ENCODE assay signal across 9 mouse cellular contexts in genomic region chr8:70605871-70606779, GRCm38 (mm10). TPM values are rescaled to one million over a fixed set of nuclear protein-coding genes. Genes with fewer than 3 reads are reported as not detected.
DNase-seq lines count a peak whose midpoint lies in the region; ATAC-seq and TF ChIP-seq lines count a peak whose summit lies in the region.
"Had no signal": no experiment of that assay in that cellular context is flagged by ENCODE, and none has a peak within 500 bp of the region (broad histone marks: within the 10 kb centered on the region; RNA-seq: fewer than 3 reads in every experiment).

No protein-coding gene starts in this region.

- H3K9me3 ChIP-seq in heart, embryonic 16.5 days (replicated peaks; ENCODE audit: control insufficient read depth, low read length): no peaks in the 10 kb centered on the region
- no peaks in the 10 kb centered on the region for H3K9me3 ChIP-seq in E14TG2a.4 (ENCODE audit: low read length)
- H3K9me3 ChIP-seq in embryonic facial prominence, embryonic 13.5 days: no peaks in the 10 kb centered on the region
- H3K9me3 ChIP-seq in liver, embryonic 15.5 days (replicated peaks): no peaks in the 10 kb centered on the region

- ATAC-seq in heart, embryonic 16.5 days (replicated peaks; ENCODE audit: extremely low read depth, insufficient read depth, low FRiP score): no peak
- ATAC-seq in embryonic facial prominence, embryonic 13.5 days (ENCODE audit: insufficient number of reproducible peaks, insufficient read depth, low FRiP score, low TSS enrichment, low read depth): no peak
- ATAC-seq in liver, embryonic 15.5 days (ENCODE audit: insufficient read depth): no peak

- no peaks in the 10 kb centered on the region for H3K27me3 ChIP-seq in heart, embryonic 16.5 days (ENCODE audit: control insufficient read depth, insufficient read depth, low read length)
- H3K27me3 ChIP-seq in E14TG2a.4 (ENCODE audit: insufficient read depth, low read length): peaks cover 3% of the 10 kb centered on the region
- 0 out of 2 replicates have a peak, but pooled peaks cover 2% of the 10 kb centered on the region for H3K27me3 ChIP-seq in embryonic facial prominence, embryonic 13.5 days
- peaks cover 16% of the 10 kb centered on the region for H3K27me3 ChIP-seq in liver, embryonic 15.5 days

- H3K9ac ChIP-seq in heart, embryonic 16.5 days (ENCODE audit: low read length): no peak overlapping the region
- H3K9ac ChIP-seq in embryonic facial prominence, embryonic 13.5 days: peak overlapping the region; percentile 90; the same call in 1 of the 2 replicates
- H3K9ac ChIP-seq in liver, embryonic 15.5 days: no peak overlapping the region

- no peak for TF ChIP-seq CTCF in E14TG2a.4 (conservative IDR thresholded peaks at IDR 0.05; ENCODE audit: low read length)

- H3K27ac ChIP-seq in heart, embryonic 16.5 days (ENCODE audit: low read length): no peak overlapping the region
- H3K27ac ChIP-seq in embryonic facial prominence, embryonic 13.5 days: no peak overlapping the region
- no peak overlapping the region for H3K27ac ChIP-seq in liver, embryonic 15.5 days (replicated peaks)

- no peak overlapping the region for H3K4me3 ChIP-seq in heart, embryonic 16.5 days (ENCODE audit: low read length)
- peak overlapping the region; percentile 93 for H3K4me3 ChIP-seq in E14TG2a.4 (replicated peaks; ENCODE audit: low read length)
- H3K4me3 ChIP-seq in embryonic facial prominence, embryonic 13.5 days: peak overlapping the region; percentile 79; the same call in 1 of the 2 replicates
- H3K4me3 ChIP-seq in liver, embryonic 15.5 days (replicated peaks): no peak overlapping the region

- no peak for DNase-seq in heart, postnatal 25 days (ENCODE audit: low spot score)
- no peak for DNase-seq in spleen, postnatal 10 days (ENCODE audit: low spot score in 2 of 2)
- DNase-seq in ovary, postnatal 36 days (ENCODE audit: low spot score): no peak
- DNase-seq in embryo, embryonic 11 days: no peak

- H3K4me1 ChIP-seq in heart, embryonic 16.5 days (ENCODE audit: control insufficient read depth, insufficient read depth, low read length): peaks cover 19% of the 10 kb centered on the region
- H3K4me1 ChIP-seq in E14TG2a.4 (replicated peaks; ENCODE audit: low read depth, low read length): peaks cover 83% of the 10 kb centered on the region
- peaks cover 52% of the 10 kb centered on the region for H3K4me1 ChIP-seq in embryonic facial prominence, embryonic 13.5 days
- H3K4me1 ChIP-seq in liver, embryonic 15.5 days (replicated peaks): peaks cover 82% of the 10 kb centered on the region

- intact Hi-C loops in heart, postnatal 25 days (cut with DNase I): no loop called here

- 88% methylated on average over 9 of the region's 9 CpGs for WGBS in heart, embryonic 16.5 days
- WGBS in embryonic facial prominence, embryonic 13.5 days: 81% methylated on average over 9 of the region's 9 CpGs
- WGBS in liver, embryonic 15.5 days (ENCODE audit: insufficient replicate concordance): 63% methylated on average over 9 of the region's 9 CpGs

- peak overlapping the region; percentile 99; the same call in 1 of the 2 replicates for H3K4me2 ChIP-seq in heart, embryonic 16.5 days (ENCODE audit: low read depth, low read length)
- peak overlapping the region; percentile 93 for H3K4me2 ChIP-seq in embryonic facial prominence, embryonic 13.5 days
- peak overlapping the region; percentile 100; the same call in 1 of the 2 replicates for H3K4me2 ChIP-seq in liver, embryonic 15.5 days

- H3K36me3 ChIP-seq in heart, embryonic 16.5 days (ENCODE audit: control insufficient read depth, insufficient read depth): peaks cover 10% of the 10 kb centered on the region
- peaks cover 31% of the 10 kb centered on the region for H3K36me3 ChIP-seq in E14TG2a.4 (ENCODE audit: insufficient read depth, low read length)
- peaks cover 22% of the 10 kb centered on the region for H3K36me3 ChIP-seq in embryonic facial prominence, embryonic 13.5 days
- H3K36me3 ChIP-seq in liver, embryonic 15.5 days (replicated peaks): peaks cover 9% of the 10 kb centered on the region

RNA-seq across cellular contexts. Expression of gene Ssbp4, which starts 2.5 kb away (rescaled TPM):
- polyA plus RNA-seq in heart, embryonic 16.5 days (2015; fragmentation: Nextera tagmentation; extraction: Ambion mirVana): 68.4 and 69.5 TPM in 2 replicates
- 10 to 100 TPM; 37.0 to 37.7 TPM for total RNA-seq in heart, postnatal 25 days (2021)
- polyA plus RNA-seq in embryonic facial prominence, embryonic 13.5 days (2015; fragmentation: Nextera tagmentation; extraction: Ambion mirVana): 100 and 107 TPM in 2 replicates
- 37.8 and 47.7 TPM in 2 replicates for polyA plus RNA-seq in liver, embryonic 15.5 days (2015; fragmentation: Nextera tagmentation; extraction: Ambion mirVana)

RNA-seq across cellular contexts. Expression of gene Lrrc25, which starts 9.8 kb away (rescaled TPM):
- 1.8 and 2.3 TPM in 2 replicates for polyA plus RNA-seq in heart, embryonic 16.5 days (2015; fragmentation: Nextera tagmentation; extraction: Ambion mirVana)
- total RNA-seq in heart, postnatal 25 days (2021): 1 to 10 TPM; 1.4 to 1.5 TPM
- polyA plus RNA-seq in embryonic facial prominence, embryonic 13.5 days (2015; fragmentation: Nextera tagmentation; extraction: Ambion mirVana): 1.9 TPM in 2 replicates
- 7.2 and 7.4 TPM in 2 replicates for polyA plus RNA-seq in liver, embryonic 15.5 days (2015; fragmentation: Nextera tagmentation; extraction: Ambion mirVana)

RNA-seq across cellular contexts. Expression of gene Isyna1, which starts 12.0 kb away (rescaled TPM):
- polyA plus RNA-seq in heart, embryonic 16.5 days (2015; fragmentation: Nextera tagmentation; extraction: Ambion mirVana): 111 and 117 TPM in 2 replicates
- total RNA-seq in heart, postnatal 25 days (2021): 10 to 100 TPM; 21.5 to 25.1 TPM
- 153 and 166 TPM in 2 replicates for polyA plus RNA-seq in embryonic facial prominence, embryonic 13.5 days (2015; fragmentation: Nextera tagmentation; extraction: Ambion mirVana)
- polyA plus RNA-seq in liver, embryonic 15.5 days (2015; fragmentation: Nextera tagmentation; extraction: Ambion mirVana): 43.2 and 44.7 TPM in 2 replicates

RNA-seq across cellular contexts. Expression of gene Gdf15, which starts 26.1 kb away (rescaled TPM):
- 1.2 and 1.6 TPM in 2 replicates for polyA plus RNA-seq in heart, embryonic 16.5 days (2015; fragmentation: Nextera tagmentation; extraction: Ambion mirVana)
- under 1 TPM; 0.56 to 0.73 TPM for total RNA-seq in heart, postnatal 25 days (2021)
- 0.14 and 0.22 TPM in 2 replicates for polyA plus RNA-seq in embryonic facial prominence, embryonic 13.5 days (2015; fragmentation: Nextera tagmentation; extraction: Ambion mirVana)
- polyA plus RNA-seq in liver, embryonic 15.5 days (2015; fragmentation: Nextera tagmentation; extraction: Ambion mirVana): 3.4 and 4.3 TPM in 2 replicates
- total RNA-seq: layer of hippocampus, postnatal 10 days had no signal

RNA-seq across cellular contexts. Expression of gene Pgpep1, which starts 54.1 kb away (rescaled TPM):
- polyA plus RNA-seq in heart, embryonic 16.5 days (2015; fragmentation: Nextera tagmentation; extraction: Ambion mirVana): 35.5 and 36.7 TPM in 2 replicates
- total RNA-seq in heart, postnatal 25 days (2021): 10 to 100 TPM; 46.8 to 47.5 TPM
- 50.5 and 63.1 TPM in 2 replicates for polyA plus RNA-seq in embryonic facial prominence, embryonic 13.5 days (2015; fragmentation: Nextera tagmentation; extraction: Ambion mirVana)
- 21.7 and 22.3 TPM in 2 replicates for polyA plus RNA-seq in liver, embryonic 15.5 days (2015; fragmentation: Nextera tagmentation; extraction: Ambion mirVana)

Comparison
In these comparisons a context has a peak if more than half of its experiments do, and no peak if none do; other contexts are left out.
1. H3K4me3 ChIP-seq: peak in E14TG2a.4 (single experiment) and embryonic facial prominence, embryonic 13.5 days (single experiment); none in heart, embryonic 16.5 days (single experiment) and liver, embryonic 15.5 days (single experiment).
2. Peak in every context shown above with its lines, with median percentiles within 50 percentile points of each other: H3K4me2 ChIP-seq.